Mouse (Mus musculus): ENCODE results near the gene Scn10a.

GRCm38 (mm10) chr9:119561746-119562145 is 157.4 kb downstream of the Scn10a start:
- TF ChIP-seq POLR2AphosphoS5 (IDR thresholded peaks at IDR 0.05; ENCODE audit: insufficient replicate concordance, low read depth, low read length), result no peak
- no peak for TF ChIP-seq GATA2 (IDR thresholded peaks at IDR 0.05; ENCODE audit: borderline replicate concordance, low read depth, low read length)
- TF ChIP-seq CTCF (IDR thresholded peaks at IDR 0.05; ENCODE audit: low read depth, low read length), result no peak
- TF ChIP-seq GATA1 (IDR thresholded peaks at IDR 0.05; ENCODE audit: borderline replicate concordance, low read length), result no peak
